Mouse (Mus musculus) cortical plate, adult 2 months (tissue): Measurements from ENCODE around the gene Zfp955b.

Experiments used
- CTCF ChIP-seq: fragments of 200-500 bp; IDR thresholded peaks from 2 replicates; pipeline ENCODE4 v1.5.1; 2011; ENCODE audit warnings: mild to moderate bottlenecking, control low read depth, low read length; ENCODE audit not compliant: insufficient read depth; ENCODE audit errors: extremely low read depth
- POLR2A ChIP-seq: fragments of 200-500 bp; IDR thresholded peaks from 2 replicates; pipeline ENCODE4 v1.6.1; 2011; ENCODE audit warnings: mild to moderate bottlenecking, low read length, control low read depth; ENCODE audit not compliant: insufficient read depth; ENCODE audit errors: extremely low read depth

DNA sequence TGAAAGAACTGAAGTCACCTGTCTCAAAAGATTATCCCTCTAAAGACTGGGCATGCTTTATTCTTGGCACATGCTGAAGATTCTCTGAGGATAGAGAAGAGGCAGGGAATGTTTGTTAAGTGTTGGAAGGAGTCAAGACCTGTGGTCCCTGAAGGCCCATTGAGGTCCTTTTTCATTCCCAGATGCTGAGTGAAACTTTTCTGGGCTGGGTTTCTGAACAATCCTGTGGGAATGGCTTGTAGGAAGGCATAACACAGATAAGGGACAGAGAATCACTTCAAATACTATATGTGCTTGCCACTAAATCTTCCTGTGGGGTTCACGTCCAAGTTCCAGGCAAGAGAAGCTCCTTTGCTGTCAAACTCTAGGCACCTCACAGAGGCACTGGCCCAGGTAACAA lies 25.0 kb upstream of the Zfp955b start, which contains the start of gene Olfr63:
- TF ChIP-seq CTCF (no peak), POLR2A (no peak)
